In genomic region chr11:54961921-54962320, GRCm38 (mm10) we compare ENCODE assay signal across 11 mouse cellular contexts. TPM values are rescaled to one million over a fixed set of nuclear protein-coding genes. Genes with fewer than 3 reads are reported as not detected.
A peak's percentile ranks its signal among the peaks of the same experiment; 100 is the strongest.
DNase-seq lines count a peak whose midpoint lies in the region; ATAC-seq and TF ChIP-seq lines count a peak whose summit lies in the region.
"Had no signal": no experiment of that assay in that cellular context is flagged by ENCODE, and none has a peak within 500 bp of the region (broad histone marks: within the 10 kb centered on the region; RNA-seq: fewer than 3 reads in every experiment).

No protein-coding gene starts in this region.

- H3K36me3 ChIP-seq in liver, adult 2 months (ENCODE audit: control insufficient read depth, insufficient read depth, low read length), result no peaks in the 10 kb centered on the region
- H3K36me3 ChIP-seq in liver, embryonic 11.5 days (ENCODE audit: control insufficient read depth, insufficient read depth, low read length), result no peaks in the 10 kb centered on the region
- H3K36me3 ChIP-seq in small intestine, adult 2 months (ENCODE audit: control insufficient read depth, insufficient read depth, low read length), result no peaks in the 10 kb centered on the region
- H3K36me3 ChIP-seq: forebrain, embryonic 15.5 days had no signal

- no peak overlapping the region for H3K9ac ChIP-seq in liver, adult 2 months (ENCODE audit: low read depth, low read length)
- no peak overlapping the region for H3K9ac ChIP-seq in liver, embryonic 11.5 days (ENCODE audit: low read depth, low read length)
- H3K9ac ChIP-seq: forebrain, embryonic 15.5 days had no signal

- intact Hi-C loops in gastrocnemius, postnatal 14 days (cut with DNase I; ENCODE audit: low total_unique reads), result no loop called here

- no peak overlapping the region for H3K4me2 ChIP-seq in liver, embryonic 11.5 days
- H3K4me2 ChIP-seq: forebrain, embryonic 15.5 days had no signal

- TF ChIP-seq POLR2A in liver, adult 2 months (IDR thresholded peaks at IDR 0.05; ENCODE audit: extremely low read depth, insufficient read depth, low read length), result no peak
- no peak for TF ChIP-seq POLR2A in bone marrow macrophage, adult 2 months (IDR thresholded peaks at IDR 0.05; ENCODE audit: borderline replicate concordance, low read depth, low read length)
- no peak for TF ChIP-seq POLR2A in small intestine, adult 2 months (IDR thresholded peaks at IDR 0.05; ENCODE audit: low read depth, low read length)

- ATAC-seq in liver, embryonic 11.5 days (replicated peaks; ENCODE audit: low FRiP score), result no peak
- ATAC-seq: forebrain, embryonic 15.5 days; hindbrain, postnatal 0 days had no signal

- TF ChIP-seq CTCF in liver, adult 2 months (IDR thresholded peaks at IDR 0.05; ENCODE audit: low read depth, low read length), result no peak
- no peak for TF ChIP-seq CTCF in bone marrow macrophage, adult 2 months (IDR thresholded peaks at IDR 0.05; ENCODE audit: low read depth, low read length)
- TF ChIP-seq CTCF in small intestine, adult 2 months (IDR thresholded peaks at IDR 0.05; ENCODE audit: extremely low read depth, insufficient read length, insufficient replicate concordance, low read depth, low read length), result no peak

- H3K9me3 ChIP-seq in liver, embryonic 11.5 days (ENCODE audit: control insufficient read depth, low read length), result no peaks in the 10 kb centered on the region
- H3K9me3 ChIP-seq: forebrain, embryonic 15.5 days had no signal

- peak overlapping the region; percentile 72 for H3K27ac ChIP-seq in liver, adult 2 months (replicated peaks; ENCODE audit: insufficient read depth, low read depth, low read length)
- H3K27ac ChIP-seq in liver, embryonic 11.5 days (ENCODE audit: low read depth, low read length), result no peak overlapping the region
- peak overlapping the region; percentile 69 for H3K27ac ChIP-seq in bone marrow macrophage, adult 2 months (ENCODE audit: insufficient read depth, low read depth, low read length)
- H3K27ac ChIP-seq in small intestine, adult 2 months (ENCODE audit: insufficient read depth, low read depth, low read length), result peak overlapping the region; percentile 25
- H3K27ac ChIP-seq: forebrain, embryonic 15.5 days; hindbrain, postnatal 0 days had no signal

- no peaks in the 10 kb centered on the region for H3K79me2 ChIP-seq in liver, adult 2 months (ENCODE audit: control insufficient read depth, insufficient read depth, low read length)

- H3K27me3 ChIP-seq in liver, adult 2 months (ENCODE audit: control insufficient read depth, insufficient read depth, low read length), result no peaks in the 10 kb centered on the region
- no peaks in the 10 kb centered on the region for H3K27me3 ChIP-seq in liver, embryonic 11.5 days (replicated peaks; ENCODE audit: control insufficient read depth, insufficient read depth, low read length)
- no peaks in the 10 kb centered on the region for H3K27me3 ChIP-seq in small intestine, adult 2 months (ENCODE audit: control insufficient read depth, insufficient read depth, low read length)
- H3K27me3 ChIP-seq: forebrain, embryonic 15.5 days had no signal

- H3K4me1 ChIP-seq in liver, adult 2 months (ENCODE audit: control insufficient read depth, insufficient read depth, low read length), result peaks cover 4% of the 10 kb centered on the region
- H3K4me1 ChIP-seq in liver, embryonic 11.5 days (replicated peaks; ENCODE audit: control insufficient read depth, insufficient read depth, low read length), result peaks cover 10% of the 10 kb centered on the region
- peaks cover 69% of the 10 kb centered on the region for H3K4me1 ChIP-seq in bone marrow macrophage, adult 2 months (ENCODE audit: control insufficient read depth, insufficient read depth, low read length)
- peaks cover 39% of the 10 kb centered on the region for H3K4me1 ChIP-seq in small intestine, adult 2 months (ENCODE audit: control insufficient read depth, insufficient read depth, insufficient read length, low read length)
- H3K4me1 ChIP-seq: forebrain, embryonic 15.5 days had no signal

- H3K4me3 ChIP-seq in liver, adult 2 months (ENCODE audit: insufficient read depth, low read depth, low read length), result no peak overlapping the region; the same call in 1 of the 2 replicates
- no peak overlapping the region for H3K4me3 ChIP-seq in liver, embryonic 11.5 days (ENCODE audit: low read depth, low read length)
- H3K4me3 ChIP-seq in bone marrow macrophage, adult 2 months (ENCODE audit: insufficient read depth, low read length), result peak overlapping the region; percentile 86
- peak overlapping the region; percentile 18 for H3K4me3 ChIP-seq in small intestine, adult 2 months (ENCODE audit: low read depth, low read length)
- H3K4me3 ChIP-seq: forebrain, embryonic 15.5 days had no signal

- WGBS in liver, adult 2 months, result 65% methylated on average over 3 of the region's 3 CpGs
- WGBS in liver, embryonic 11.5 days, result 52% methylated on average over 3 of the region's 3 CpGs
- WGBS in small intestine, adult 2 months, result 32% methylated on average over 3 of the region's 3 CpGs

- DNase-seq in gastrocnemius, postnatal 14 days, result peak; percentile 42
- DNase-seq in gastrocnemius, adult 18-20 months (ENCODE audit: low spot score), result no peak
- no peak for DNase-seq in liver, adult 2 months (ENCODE audit: extremely low read depth, low read depth, low spot score)
- no peak for DNase-seq in liver, embryonic 11.5 days (ENCODE audit: low spot score)
- DNase-seq in Muller cell, postnatal 12 days (ENCODE audit: inconsistent ontology term), result no peak
- no peak for DNase-seq in ovary, postnatal 10 days (ENCODE audit: low spot score)
- DNase-seq: lung, embryonic 14.5 days had no signal

RNA-seq across cellular contexts. Expression of gene Tnip1, which starts 0.8 kb away (rescaled TPM):
- total RNA-seq in gastrocnemius, postnatal 14 days (2021), result 10 to 100 TPM; 28.8 to 31.1 TPM
- 10 to 100 TPM; 35.9 to 36.3 TPM for total RNA-seq in gastrocnemius, adult 18-20 months (2021)
- 3.0 TPM in 2 replicates for total RNA-seq in liver, adult 2 months (2014; rRNA removed)
- 7.2 and 8.1 TPM in 2 replicates for polyA plus RNA-seq in liver, adult 2 months (2012; rRNA removed)
- polyA plus RNA-seq in liver, embryonic 11.5 days (2014; fragmentation: Nextera tagmentation; extraction: Ambion mirVana), result 11.4 and 12.1 TPM in 2 replicates
- 70.3 and 72.2 TPM in 2 replicates for polyA plus RNA-seq in bone marrow macrophage, adult 2 months (2012; ENCODE audit: insufficient read depth, insufficient read length, missing spikeins)
- 47.9 and 122 TPM in 2 replicates for polyA plus RNA-seq in small intestine, adult 2 months (2012; rRNA removed)

RNA-seq across cellular contexts. Expression of gene Gpx3, which starts 59.7 kb away (rescaled TPM):
- total RNA-seq in gastrocnemius, postnatal 14 days (2021), result 10 to 100 TPM; 19.0 to 22.6 TPM
- total RNA-seq in gastrocnemius, adult 18-20 months (2021), result 100 to 1,000 TPM in 1 of 2 experiments, 10 to 100 TPM in 1; 98.9 to 187 TPM
- 2.0 and 3.1 TPM in 2 replicates for total RNA-seq in liver, adult 2 months (2014; rRNA removed)
- 2.7 and 3.3 TPM in 2 replicates for polyA plus RNA-seq in liver, adult 2 months (2012; rRNA removed)
- polyA plus RNA-seq in liver, embryonic 11.5 days (2014; fragmentation: Nextera tagmentation; extraction: Ambion mirVana), result 84.0 and 89.6 TPM in 2 replicates
- polyA plus RNA-seq in bone marrow macrophage, adult 2 months (2012; ENCODE audit: insufficient read depth, insufficient read length, missing spikeins), result 10.8 and 13.8 TPM in 2 replicates
- polyA plus RNA-seq in small intestine, adult 2 months (2012; rRNA removed), result 52.2 and 90.3 TPM in 2 replicates

Comparison
In these comparisons a context has a peak if more than half of its experiments do, and no peak if none do; other contexts are left out.
1. H3K4me3 ChIP-seq: peak in bone marrow macrophage, adult 2 months (single experiment) and small intestine, adult 2 months (single experiment); none in liver, adult 2 months (single experiment) and liver, embryonic 11.5 days (single experiment).